Mouse (Mus musculus) spleen, adult 12 weeks (tissue): Measurements from ENCODE around the gene Amz1.

Experiments used
- DNase-seq: peaks from one replicate; pipeline ENCODE4 v3.0.0; 2022; ENCODE audit warnings: low spot score

Gene Amz1

DNA sequence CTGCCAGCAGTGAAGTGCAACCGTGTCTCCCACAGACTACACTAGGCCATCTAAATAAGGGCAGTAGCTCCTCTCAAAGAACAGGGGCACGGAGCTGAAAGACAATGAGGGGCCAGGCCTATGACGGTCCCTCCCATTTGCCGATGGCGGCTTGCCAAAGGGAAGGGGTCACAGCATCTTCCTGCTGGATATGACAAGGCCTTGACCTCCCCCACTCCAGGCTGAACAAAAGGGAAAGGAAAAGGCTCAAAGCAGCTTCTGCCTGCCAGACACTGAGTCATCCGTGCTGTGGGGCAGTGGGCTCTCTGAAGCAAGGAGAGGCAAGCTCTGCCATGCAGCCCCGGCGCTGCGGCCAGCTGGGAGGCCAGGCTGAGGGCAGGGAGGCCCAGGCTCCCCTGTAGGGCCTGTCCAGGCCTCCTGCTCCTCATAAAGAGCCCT is 43.8 kb downstream of the Amz1 start:
- DNase-seq = no peak

- DNase-seq = no peak
Observed at GRCm38 (mm10) chr5:140768333-140768732, 44.4 kb downstream of the Amz1 start.

DNA sequence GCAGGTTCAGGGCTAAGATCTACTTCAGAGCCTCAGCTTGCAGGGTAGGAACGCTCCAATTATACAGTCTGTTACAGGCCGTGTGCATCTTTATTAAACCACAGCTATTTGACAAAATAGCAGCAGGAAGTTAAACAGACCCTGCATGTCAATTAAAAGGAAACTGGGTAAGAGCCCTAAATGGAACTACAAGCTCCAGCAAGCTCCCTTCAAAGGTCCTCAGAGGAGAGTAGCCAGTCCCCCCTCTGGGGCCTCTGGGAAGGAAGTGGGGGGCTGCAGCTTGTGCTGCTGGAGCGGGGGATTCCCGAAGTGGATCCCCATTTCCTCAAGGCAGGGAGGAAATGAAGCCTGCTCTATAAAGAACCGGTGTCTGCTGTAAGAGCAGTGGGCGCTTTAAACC is 47.7 kb downstream of the Amz1 start:
- no peak for DNase-seq

DNA sequence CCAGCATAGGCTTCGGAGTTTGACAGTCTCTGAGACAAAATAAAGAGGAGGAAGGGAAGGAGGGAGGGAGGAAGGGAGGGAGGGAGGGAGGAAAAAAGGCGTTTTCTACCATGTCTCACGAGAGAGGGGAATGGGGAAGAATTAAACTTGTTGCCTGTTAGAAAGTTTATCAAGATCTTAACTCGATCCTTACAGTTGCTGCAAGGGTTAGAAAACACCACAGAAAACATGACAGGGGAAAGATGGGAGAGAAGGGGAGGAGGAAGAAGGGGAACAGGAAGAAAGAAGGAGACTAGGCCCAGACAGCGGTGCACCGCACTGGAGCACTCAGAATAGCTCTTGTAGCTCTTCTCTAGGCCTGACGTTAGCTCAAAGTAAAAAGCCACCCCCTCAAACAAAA is 48.2 kb downstream of the Amz1 start:
- no peak for DNase-seq

DNA sequence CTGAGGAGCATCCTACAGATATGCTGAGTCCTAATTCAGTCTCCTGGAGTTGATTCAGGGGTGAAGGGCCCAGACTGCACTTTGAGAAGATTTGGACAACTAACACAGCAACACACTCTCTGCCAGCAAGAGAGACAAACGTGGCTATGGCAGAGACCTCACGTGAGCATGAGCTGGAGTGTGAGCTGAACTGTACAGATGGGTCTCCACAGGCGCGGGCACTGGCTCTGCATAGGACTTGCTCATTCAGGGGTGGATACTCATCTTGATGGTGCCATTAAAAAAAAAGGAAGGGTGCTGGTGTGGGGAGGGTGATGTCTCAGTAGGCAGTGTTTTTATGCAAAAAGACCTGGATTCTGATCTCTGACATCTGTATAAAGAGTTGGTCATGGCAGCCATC is 51.2 kb downstream of the Amz1 start:
- no peak for DNase-seq

DNA sequence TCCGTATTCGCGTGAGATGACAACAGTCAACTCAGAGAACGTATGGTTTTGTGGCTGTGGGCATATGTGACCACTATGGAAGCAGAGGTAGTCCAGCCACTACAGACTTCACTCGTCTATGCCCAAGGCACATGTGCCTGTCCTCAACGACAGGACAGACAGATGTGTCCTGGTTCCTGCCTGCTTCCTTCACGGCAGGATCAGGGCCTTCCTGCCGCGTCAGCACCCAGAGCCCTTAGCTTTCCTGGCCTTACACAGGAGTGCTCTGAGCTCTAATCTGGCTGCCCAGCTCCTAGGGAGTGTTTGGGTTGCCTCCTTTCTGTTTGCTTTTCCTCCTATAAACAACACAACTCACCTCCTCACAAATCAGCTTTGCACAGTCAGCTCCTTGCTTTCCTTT is 53.0 kb downstream of the Amz1 start:
- no peak for DNase-seq

- no peak for DNase-seq
Observed at GRCm38 (mm10) chr5:140781122-140781521, 57.2 kb downstream of the Amz1 start.

DNA sequence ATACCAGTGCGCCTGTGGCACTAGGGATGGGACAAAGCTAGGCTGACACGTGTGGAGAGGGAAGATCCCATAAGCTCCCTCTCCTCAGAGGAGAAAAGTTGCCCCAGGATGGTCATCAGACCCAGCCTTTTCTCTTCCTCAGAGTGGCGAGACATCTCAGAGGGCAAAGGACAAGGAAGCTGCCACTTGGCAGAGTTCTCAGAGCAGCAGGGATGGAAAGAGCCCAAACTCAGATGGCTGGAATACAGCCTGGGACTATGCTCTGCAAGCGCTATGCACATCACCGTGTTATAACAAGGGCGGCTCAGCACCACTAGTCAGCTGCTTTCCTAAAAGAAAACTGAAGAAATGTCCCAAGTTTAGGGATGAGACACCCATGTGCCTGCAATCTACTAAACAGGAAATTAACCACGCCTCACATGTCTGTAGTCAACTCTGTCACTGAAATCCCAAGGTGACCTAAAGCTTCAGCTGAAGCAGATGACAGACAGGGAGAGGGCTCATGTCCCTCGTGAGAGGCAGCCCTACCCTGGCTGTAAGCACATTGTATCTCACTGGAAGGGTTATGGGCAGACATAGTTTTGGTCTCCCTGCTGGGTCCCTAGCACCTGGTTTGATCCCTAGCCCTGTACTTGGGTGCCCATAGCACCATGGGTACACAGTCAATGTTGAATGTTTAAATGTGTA is 58.1 kb downstream of the Amz1 start:
- no peak for DNase-seq

DNA sequence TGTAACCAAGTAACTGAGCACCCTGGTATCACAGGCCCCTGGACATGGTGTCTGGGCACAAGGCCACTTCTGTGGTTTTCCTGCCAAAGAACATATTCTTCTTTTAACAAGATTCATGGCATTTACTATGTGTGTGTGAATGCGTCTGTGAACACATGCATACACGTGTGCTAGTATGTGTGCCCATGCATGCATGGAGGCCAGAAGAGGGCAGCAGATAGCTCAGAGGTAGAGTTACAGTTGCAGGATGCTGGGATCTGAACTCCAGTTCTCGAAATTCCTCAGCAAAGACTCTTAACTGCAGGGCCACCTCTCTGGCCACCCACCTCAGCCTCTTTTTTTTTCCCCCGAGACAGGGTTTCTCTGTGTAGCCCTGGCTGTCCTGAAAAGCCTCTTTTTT is 59.6 kb downstream of the Amz1 start:
- no peak for DNase-seq

GRCm38 (mm10) chr5:140784288-140784687 is 60.4 kb downstream of the Amz1 start:
- DNase-seq = no peak

DNA sequence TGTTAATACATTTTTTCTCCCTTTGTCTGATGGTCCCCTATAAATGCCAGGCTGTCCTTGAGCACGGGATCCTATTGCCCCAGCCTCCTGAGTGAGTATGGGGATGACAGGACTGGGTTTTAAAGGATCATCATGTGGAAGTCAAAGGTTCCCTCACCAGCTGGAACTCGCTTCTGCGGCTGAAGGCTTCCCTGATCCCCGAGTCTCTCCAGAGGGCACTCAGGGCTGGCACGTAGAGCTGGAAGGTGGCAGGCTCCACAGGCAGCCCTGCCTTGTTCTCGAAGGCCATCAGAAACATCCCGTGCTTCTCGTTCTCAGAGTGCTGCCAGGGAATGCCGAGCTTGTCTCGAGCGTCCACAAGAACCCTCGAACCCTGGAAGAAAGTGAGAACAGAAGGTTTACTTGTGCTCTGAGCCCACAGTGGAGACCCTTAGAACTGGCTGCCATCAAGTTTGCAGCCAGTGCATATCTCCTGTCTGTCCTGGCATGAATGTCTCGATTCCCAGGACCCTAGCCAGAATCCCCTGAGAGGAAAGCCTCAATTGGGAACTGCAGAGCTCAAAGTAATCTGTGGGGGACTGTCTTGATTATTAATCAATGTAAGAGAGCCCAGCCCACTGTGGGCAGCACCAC is 61.4 kb downstream of the Amz1 start:
- no peak for DNase-seq

GRCm38 (mm10) chr5:140789561-140789960 is 65.6 kb downstream of the Amz1 start:
- DNase-seq = no peak

DNA sequence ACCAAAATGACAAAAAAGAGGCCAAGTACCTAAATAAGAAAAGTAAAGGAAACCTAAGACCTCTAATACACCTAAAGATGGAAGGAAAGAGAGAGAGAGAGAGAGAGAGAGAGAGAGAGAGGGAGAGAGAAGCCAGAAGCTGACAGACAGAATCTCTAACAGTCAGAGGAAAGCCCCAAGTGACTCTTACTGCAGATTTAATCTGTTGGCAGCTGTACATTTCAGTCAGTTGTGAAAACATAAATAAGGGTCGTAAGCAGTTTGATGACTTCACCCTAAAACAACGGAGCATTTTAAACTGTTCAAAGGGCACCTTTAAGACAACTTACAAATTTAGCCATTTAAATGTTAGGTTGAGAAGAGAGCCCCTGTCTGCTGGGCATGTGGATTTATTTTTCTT is 66.5 kb downstream of the Amz1 start:
- no peak for DNase-seq

DNA sequence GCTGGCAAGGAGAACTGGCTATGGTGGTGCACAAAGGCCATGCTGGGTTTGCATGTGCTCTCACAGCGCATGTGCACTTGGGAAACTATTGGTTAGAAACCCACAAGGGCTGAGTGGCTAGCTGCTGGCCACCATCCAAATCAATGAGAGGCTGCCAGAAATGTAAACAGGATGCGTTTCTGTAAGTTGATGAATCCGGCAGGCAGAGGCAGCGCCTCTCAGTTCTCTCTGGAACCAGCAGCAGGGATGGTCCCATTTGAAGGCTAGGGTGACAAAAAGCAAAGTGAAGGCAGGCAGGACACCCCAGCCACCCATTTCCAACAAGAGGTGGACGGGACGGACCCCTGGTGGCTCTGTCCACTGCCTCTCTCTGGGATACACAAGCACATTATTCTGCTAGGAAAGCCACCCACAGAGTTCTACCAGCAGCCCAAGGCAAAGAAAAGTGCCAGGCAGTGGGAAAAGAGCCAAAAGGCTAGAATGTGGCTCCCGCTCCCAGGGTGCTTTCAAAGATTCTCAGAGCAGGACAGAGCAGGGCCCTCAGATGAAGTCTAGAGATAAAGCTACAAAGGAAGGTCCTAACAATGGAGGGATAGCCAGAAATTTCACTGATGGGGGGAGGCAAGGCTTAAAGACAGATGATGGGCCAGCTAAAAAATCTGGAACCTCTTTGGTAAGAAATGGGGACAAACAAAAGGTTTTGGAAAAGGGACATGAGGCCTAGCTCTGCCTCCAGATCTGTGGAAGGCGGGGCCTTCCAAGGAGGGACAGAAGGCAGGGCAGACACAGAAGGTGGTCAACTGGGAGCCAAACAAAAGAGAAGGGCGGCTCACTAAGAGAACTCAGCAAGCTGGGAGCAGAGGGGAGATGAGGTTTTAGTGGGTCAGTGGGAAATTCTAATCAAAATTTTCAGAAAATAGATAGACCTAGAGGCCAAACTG is 67.3 kb downstream of the Amz1 start:
- DNase-seq = no peak

DNA sequence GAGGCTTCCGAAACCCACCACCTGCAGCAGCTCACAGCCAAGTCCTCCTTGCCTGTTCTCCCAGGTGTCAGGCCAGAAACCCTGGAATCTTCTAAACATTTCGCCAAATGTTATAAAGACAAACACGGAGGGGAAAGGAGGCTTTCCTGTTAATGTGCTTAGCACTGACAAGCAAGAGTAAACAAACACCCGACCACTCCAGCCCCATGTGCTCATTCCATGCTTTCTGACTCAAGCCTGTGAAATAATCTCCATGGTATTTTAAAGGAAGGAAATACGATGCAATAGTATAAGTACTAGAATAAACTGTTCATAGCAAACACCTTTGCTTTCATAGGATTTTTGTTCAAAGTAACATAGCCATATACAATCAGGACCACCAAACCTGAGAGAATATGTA is 68.3 kb downstream of the Amz1 start:
- DNase-seq = no peak

DNA sequence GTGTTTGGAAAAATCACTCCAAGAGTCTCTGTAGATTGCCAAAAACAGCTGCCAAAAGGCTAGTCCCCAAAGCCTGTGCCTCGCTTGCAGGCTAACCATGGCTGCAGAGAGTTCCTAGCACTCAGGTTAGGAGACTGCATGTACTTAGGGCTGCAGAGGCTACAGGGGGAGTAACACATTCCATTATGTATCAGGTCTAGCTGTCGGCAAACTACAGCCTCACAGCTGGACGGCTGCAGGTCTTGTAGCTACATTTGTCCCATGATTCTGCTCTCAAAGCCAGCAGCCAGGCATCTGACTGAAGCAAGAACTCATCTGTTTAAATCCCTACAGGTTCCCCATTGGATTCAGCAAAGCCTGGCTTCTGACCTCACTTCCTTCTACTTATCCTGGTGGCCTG is 70.8 kb downstream of the Amz1 start:
- DNase-seq = no peak

DNA sequence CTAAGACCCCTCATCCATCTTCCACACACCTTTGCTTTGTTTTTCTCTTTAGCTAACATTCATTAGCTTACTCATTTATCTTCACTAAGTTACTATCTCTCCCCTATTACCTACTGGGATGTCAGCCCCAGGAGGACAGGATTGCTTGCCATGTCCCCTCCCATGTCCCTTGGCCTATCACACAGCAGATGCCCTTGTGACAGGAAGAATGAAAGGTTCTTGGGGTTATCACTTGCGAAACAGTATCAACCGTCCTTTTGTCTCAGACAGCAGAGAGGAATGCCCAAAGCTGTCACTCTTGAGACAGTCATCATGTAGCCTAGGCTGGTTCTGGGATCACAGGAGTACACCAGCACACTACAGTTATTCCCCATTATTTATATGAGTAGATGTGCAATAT is 71.2 kb downstream of the Amz1 start:
- no peak for DNase-seq

GRCm38 (mm10) chr5:140796051-140796450 is 72.1 kb downstream of the Amz1 start:
- DNase-seq = no peak

GRCm38 (mm10) chr5:140798158-140798557 is 74.2 kb downstream of the Amz1 start:
- no peak for DNase-seq

GRCm38 (mm10) chr5:140798775-140799174 is 74.8 kb downstream of the Amz1 start:
- no peak for DNase-seq

- no peak for DNase-seq
Observed at GRCm38 (mm10) chr5:140799190-140799589, 75.3 kb downstream of the Amz1 start.

DNA sequence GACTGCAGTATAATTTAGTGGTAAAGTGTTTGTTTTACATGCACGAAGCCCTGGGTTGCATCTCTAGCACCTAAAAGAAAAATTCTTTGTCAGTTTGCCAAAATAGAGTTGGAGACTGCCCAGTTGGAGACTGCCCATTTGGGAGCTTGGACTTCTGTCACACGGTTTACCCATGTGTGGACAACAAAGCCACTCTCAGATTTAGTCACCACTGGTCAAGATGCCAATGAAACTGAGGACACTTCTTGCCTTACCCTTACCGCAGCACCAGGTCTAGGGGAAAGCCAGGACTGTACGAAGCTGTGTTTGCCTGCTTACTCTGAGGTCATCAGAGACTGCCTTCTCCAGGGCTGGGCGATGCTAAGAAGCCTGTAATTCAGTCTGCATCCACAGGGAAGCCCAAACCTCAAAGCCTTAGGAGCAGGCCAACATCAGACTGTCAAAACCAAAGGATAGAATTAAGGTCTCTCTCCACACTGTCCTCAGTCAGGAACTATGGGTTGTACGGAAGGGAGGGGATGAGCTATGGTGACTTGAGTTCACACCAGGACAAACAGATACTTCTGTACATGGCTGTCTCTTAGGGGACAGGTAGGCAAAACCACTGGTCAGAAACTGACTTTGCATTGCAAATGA is 76.5 kb downstream of the Amz1 start:
- DNase-seq = no peak
